Mouse (Mus musculus): Measurements from ENCODE around the gene Slc6a9. TPM values are rescaled to one million over a fixed set of nuclear protein-coding genes. Genes with fewer than 3 reads are reported as not detected.

The Slc6a9 gene
- polyA plus RNA-seq, 1 experiment from 2014 or later, result 53.7 TPM

GRCm38 (mm10) chr4:117914591-117915442 lies 80.5 kb downstream of the Slc6a9 start, which contains the start of gene Ipo13:
Gene Ipo13 (minus strand): TSS chr4:117914999.
- Histone ChIP-seq H3K9ac (ENCODE audit: low read depth, low read length) (peak within 1 kb of the TSS; percentile 91), H3K4me2 (ENCODE audit: low read depth, low read length) (peak within 1 kb of the TSS; percentile 94), H3K9me3 (replicated peaks; ENCODE audit: control insufficient read depth, low read length) (no peaks in the 10 kb centered on the region), H3K36me3 (ENCODE audit: control insufficient read depth, insufficient read depth) (peaks cover 10% of the 10 kb centered on the region), H3K27ac (ENCODE audit: low read length) (peak within 1 kb of the TSS; percentile 82), H3K4me3 (ENCODE audit: low read depth, low read length) (peak within 1 kb of the TSS; percentile 87), H3K4me1 (ENCODE audit: control insufficient read depth, low read depth, low read length) (peaks cover 28% of the 10 kb centered on the region), H3K27me3 (ENCODE audit: control insufficient read depth, insufficient read depth, low read depth, low read length) (no peaks in the 10 kb centered on the region)
- WGBS (ENCODE audit: insufficient replicate concordance), result under 1% methylated on average over 57 of the region's 61 CpGs
- ATAC-seq (ENCODE audit: low read depth), result peak; percentile 95

DNA sequence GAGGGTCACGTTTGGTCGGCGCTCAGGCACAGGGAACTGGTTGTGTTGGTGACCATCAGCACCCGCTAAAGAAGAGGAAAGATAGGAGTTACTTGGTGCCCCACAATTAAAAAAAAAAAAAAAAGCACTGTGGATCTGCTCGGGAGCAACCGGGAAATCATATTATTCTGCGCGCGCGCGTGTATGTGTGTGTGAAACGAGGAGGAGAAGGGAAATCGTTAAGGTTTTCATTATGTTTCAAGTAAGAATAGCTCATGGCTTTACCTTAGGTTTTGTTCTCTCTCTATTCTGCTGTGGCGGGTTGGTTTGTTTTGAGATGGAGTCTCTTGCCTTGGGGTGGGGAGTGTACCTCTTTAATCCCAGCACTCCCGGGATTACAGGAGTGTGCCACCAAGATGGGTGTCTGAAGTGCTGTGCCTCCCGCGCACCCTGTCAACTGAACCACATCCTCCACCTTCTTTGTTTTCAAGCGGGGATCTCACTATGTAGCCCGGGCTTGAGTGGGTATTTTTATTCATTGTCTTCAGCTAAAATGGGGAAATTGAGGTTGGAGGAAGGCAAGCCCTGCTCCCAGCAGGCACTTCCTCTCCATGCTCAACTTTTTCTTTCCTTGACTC lies 81.3 kb downstream of the Slc6a9 start:
- H3K9me3 ChIP-seq (replicated peaks; ENCODE audit: control insufficient read depth, low read length), result no peaks in the 10 kb centered on the region
- H3K9ac ChIP-seq (ENCODE audit: low read depth, low read length), result peak overlapping the region; percentile 91
- WGBS (ENCODE audit: insufficient replicate concordance), result under 1% methylated on average over 19 of the region's 19 CpGs
- peak overlapping the region; percentile 87 for H3K4me3 ChIP-seq (ENCODE audit: low read depth, low read length)
- H3K4me2 ChIP-seq (ENCODE audit: low read depth, low read length), result peak overlapping the region; percentile 94
- ATAC-seq (ENCODE audit: low read depth), result no peak
- H3K36me3 ChIP-seq (ENCODE audit: control insufficient read depth, insufficient read depth), result peaks cover 10% of the 10 kb centered on the region
- no peaks in the 10 kb centered on the region for H3K27me3 ChIP-seq (ENCODE audit: control insufficient read depth, insufficient read depth, low read depth, low read length)
- peak overlapping the region; percentile 82 for H3K27ac ChIP-seq (ENCODE audit: low read length)
- H3K4me1 ChIP-seq (ENCODE audit: control insufficient read depth, low read depth, low read length), result peaks cover 28% of the 10 kb centered on the region

- Histone ChIP-seq H3K27me3 (ENCODE audit: control insufficient read depth, insufficient read depth, low read depth, low read length) (no peaks in the 10 kb centered on the region), H3K9me3 (replicated peaks; ENCODE audit: control insufficient read depth, low read length) (no peaks in the 10 kb centered on the region), H3K4me2 (ENCODE audit: low read depth, low read length) (peak overlapping the region; percentile 94), H3K9ac (ENCODE audit: low read depth, low read length) (no peak overlapping the region), H3K27ac (ENCODE audit: low read length) (no peak overlapping the region), H3K4me3 (ENCODE audit: low read depth, low read length) (no peak overlapping the region), H3K4me1 (ENCODE audit: control insufficient read depth, low read depth, low read length) (peaks cover 28% of the 10 kb centered on the region), H3K36me3 (ENCODE audit: control insufficient read depth, insufficient read depth) (peaks cover 4% of the 10 kb centered on the region)
- WGBS (ENCODE audit: insufficient replicate concordance), result 35% methylated on average over 5 of the region's 5 CpGs
- no peak for ATAC-seq (ENCODE audit: low read depth)
These were observed 82.1 kb downstream of the Slc6a9 start for GRCm38 (mm10) chr4:117916386-117916785.

GRCm38 (mm10) chr4:117917402-117917801 lies 83.1 kb downstream of the Slc6a9 start:
- ATAC-seq (ENCODE audit: low read depth), result no peak
- no peak overlapping the region for H3K4me3 ChIP-seq (ENCODE audit: low read depth, low read length)
- 58% methylated on average over 4 of the region's 4 CpGs for WGBS (ENCODE audit: insufficient replicate concordance)
- H3K36me3 ChIP-seq (ENCODE audit: control insufficient read depth, insufficient read depth), result no peaks in the 10 kb centered on the region
- peaks cover 28% of the 10 kb centered on the region for H3K4me1 ChIP-seq (ENCODE audit: control insufficient read depth, low read depth, low read length)
- peaks cover 4% of the 10 kb centered on the region; the same call in 1 of the 2 replicates for H3K27me3 ChIP-seq (ENCODE audit: control insufficient read depth, insufficient read depth, low read depth, low read length)
- no peak overlapping the region for H3K4me2 ChIP-seq (ENCODE audit: low read depth, low read length)
- no peaks in the 10 kb centered on the region for H3K9me3 ChIP-seq (replicated peaks; ENCODE audit: control insufficient read depth, low read length)
- no peak overlapping the region for H3K9ac ChIP-seq (ENCODE audit: low read depth, low read length)
- H3K27ac ChIP-seq (ENCODE audit: low read length), result no peak overlapping the region

- WGBS (ENCODE audit: insufficient replicate concordance), result 79% methylated on average over 4 of the region's 4 CpGs
- peaks cover 6% of the 10 kb centered on the region for H3K27me3 ChIP-seq (ENCODE audit: control insufficient read depth, insufficient read depth, low read depth, low read length)
- no peak overlapping the region for H3K27ac ChIP-seq (ENCODE audit: low read length)
- ATAC-seq (ENCODE audit: low read depth), result no peak
- H3K4me1 ChIP-seq (ENCODE audit: control insufficient read depth, low read depth, low read length), result peaks cover 28% of the 10 kb centered on the region
- H3K9me3 ChIP-seq (replicated peaks; ENCODE audit: control insufficient read depth, low read length), result no peaks in the 10 kb centered on the region
- no peak overlapping the region for H3K4me3 ChIP-seq (ENCODE audit: low read depth, low read length)
- H3K36me3 ChIP-seq (ENCODE audit: control insufficient read depth, insufficient read depth), result no peaks in the 10 kb centered on the region
- no peak overlapping the region for H3K4me2 ChIP-seq (ENCODE audit: low read depth, low read length)
- no peak overlapping the region for H3K9ac ChIP-seq (ENCODE audit: low read depth, low read length)
These were observed 83.5 kb downstream of the Slc6a9 start for GRCm38 (mm10) chr4:117917847-117918246.

- Histone ChIP-seq H3K4me2 (ENCODE audit: low read depth, low read length) (no peak overlapping the region), H3K27me3 (ENCODE audit: control insufficient read depth, insufficient read depth, low read depth, low read length) (peaks cover 10% of the 10 kb centered on the region), H3K36me3 (ENCODE audit: control insufficient read depth, insufficient read depth) (no peaks in the 10 kb centered on the region), H3K4me1 (ENCODE audit: control insufficient read depth, low read depth, low read length) (peaks cover 27% of the 10 kb centered on the region), H3K9me3 (replicated peaks; ENCODE audit: control insufficient read depth, low read length) (no peaks in the 10 kb centered on the region), H3K4me3 (ENCODE audit: low read depth, low read length) (no peak overlapping the region), H3K27ac (ENCODE audit: low read length) (no peak overlapping the region), H3K9ac (ENCODE audit: low read depth, low read length) (no peak overlapping the region)
- 56% methylated on average over 3 of the region's 3 CpGs for WGBS (ENCODE audit: insufficient replicate concordance)
- ATAC-seq (ENCODE audit: low read depth), result no peak
These were observed 84.0 kb downstream of the Slc6a9 start for GRCm38 (mm10) chr4:117918261-117918660.

GRCm38 (mm10) chr4:117918762-117919161 lies 84.5 kb downstream of the Slc6a9 start:
- Histone ChIP-seq H3K27me3 (ENCODE audit: control insufficient read depth, insufficient read depth, low read depth, low read length) (peaks cover 15% of the 10 kb centered on the region), H3K27ac (ENCODE audit: low read length) (no peak overlapping the region), H3K4me3 (ENCODE audit: low read depth, low read length) (no peak overlapping the region), H3K4me2 (ENCODE audit: low read depth, low read length) (no peak overlapping the region), H3K9me3 (replicated peaks; ENCODE audit: control insufficient read depth, low read length) (no peaks in the 10 kb centered on the region), H3K4me1 (ENCODE audit: control insufficient read depth, low read depth, low read length) (peaks cover 22% of the 10 kb centered on the region), H3K36me3 (ENCODE audit: control insufficient read depth, insufficient read depth) (no peaks in the 10 kb centered on the region), H3K9ac (ENCODE audit: low read depth, low read length) (no peak overlapping the region)
- no peak for ATAC-seq (ENCODE audit: low read depth)
- 40% methylated on average over 5 of the region's 5 CpGs for WGBS (ENCODE audit: insufficient replicate concordance)

DNA sequence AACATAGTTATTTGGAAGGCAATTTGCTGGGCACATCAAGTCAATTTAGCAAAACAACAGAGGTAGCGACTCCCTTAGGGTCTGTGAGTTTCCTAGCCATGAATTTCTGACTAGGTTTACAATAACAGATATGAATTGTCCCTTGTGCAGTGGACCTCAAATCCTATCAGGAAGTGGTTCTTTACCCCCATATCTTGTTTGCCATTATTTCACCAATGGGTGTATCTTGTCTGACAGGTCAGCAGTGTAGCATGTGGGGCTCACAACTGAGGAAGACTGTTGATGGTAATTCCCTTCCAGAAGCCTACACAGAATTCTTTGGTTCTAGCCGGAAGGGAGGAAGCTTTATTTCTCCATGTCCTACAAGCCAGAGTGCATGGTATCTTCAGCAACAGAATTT lies 87.1 kb downstream of the Slc6a9 start:
- Histone ChIP-seq H3K36me3 (ENCODE audit: control insufficient read depth, insufficient read depth) (no peaks in the 10 kb centered on the region), H3K4me2 (ENCODE audit: low read depth, low read length) (no peak overlapping the region), H3K27ac (ENCODE audit: low read length) (no peak overlapping the region), H3K9ac (ENCODE audit: low read depth, low read length) (no peak overlapping the region), H3K4me1 (ENCODE audit: control insufficient read depth, low read depth, low read length) (peaks cover 11% of the 10 kb centered on the region), H3K4me3 (ENCODE audit: low read depth, low read length) (no peak overlapping the region), H3K9me3 (replicated peaks; ENCODE audit: control insufficient read depth, low read length) (no peaks in the 10 kb centered on the region), H3K27me3 (ENCODE audit: control insufficient read depth, insufficient read depth, low read depth, low read length) (peaks cover 39% of the 10 kb centered on the region)
- no peak for ATAC-seq (ENCODE audit: low read depth)
- 67% methylated on average over 2 of the region's 2 CpGs for WGBS (ENCODE audit: insufficient replicate concordance)

GRCm38 (mm10) chr4:117923450-117923849 lies 89.1 kb downstream of the Slc6a9 start:
- H3K9ac ChIP-seq (ENCODE audit: low read depth, low read length), result no peak overlapping the region
- no peaks in the 10 kb centered on the region for H3K9me3 ChIP-seq (replicated peaks; ENCODE audit: control insufficient read depth, low read length)
- peaks cover 20% of the 10 kb centered on the region for H3K4me1 ChIP-seq (ENCODE audit: control insufficient read depth, low read depth, low read length)
- WGBS (ENCODE audit: insufficient replicate concordance), result 67% methylated on average over 2 of the region's 2 CpGs
- no peak overlapping the region for H3K4me3 ChIP-seq (ENCODE audit: low read depth, low read length)
- H3K27ac ChIP-seq (ENCODE audit: low read length), result no peak overlapping the region
- H3K4me2 ChIP-seq (ENCODE audit: low read depth, low read length), result no peak overlapping the region
- H3K36me3 ChIP-seq (ENCODE audit: control insufficient read depth, insufficient read depth), result no peaks in the 10 kb centered on the region
- H3K27me3 ChIP-seq (ENCODE audit: control insufficient read depth, insufficient read depth, low read depth, low read length), result peaks cover 60% of the 10 kb centered on the region
- no peak for ATAC-seq (ENCODE audit: low read depth)
